Mouse (Mus musculus) kidney, adult 2 months (tissue): ENCODE data around the gene Rnf212b.

Experiments
- CTCF ChIP-seq: fragments of 200-500 bp; conservative IDR thresholded peaks from 2 replicates; pipeline ENCODE4 v1.5.1; 2011; ENCODE audit warnings: low read depth, mild to moderate bottlenecking, control low read depth, low read length, moderate library complexity, mixed read lengths; ENCODE audit not compliant: insufficient read depth, insufficient read length
- POLR2A ChIP-seq: fragments of 200-500 bp; IDR thresholded peaks from one replicate; pipeline ENCODE4 v1.6.1; 2011; ENCODE audit warnings: low read depth, low read length, control low read depth

GRCm38 (mm10) chr14:54870861-54871260 is 56.9 kb downstream of the Rnf212b start, which contains the start of gene Homez:
- no peak for TF ChIP-seq CTCF
- TF ChIP-seq POLR2A, result no peak
